Mouse (Mus musculus): ENCODE results near the gene Lnx1.

- no peak for TF ChIP-seq POLR2A (IDR thresholded peaks at IDR 0.05; ENCODE audit: borderline replicate concordance, insufficient read depth, low read length)
- peak; percentile 46; the same call in 1 of the 2 replicates for TF ChIP-seq CTCF (IDR thresholded peaks at IDR 0.05; ENCODE audit: borderline replicate concordance, insufficient read depth, low read depth, low read length)
Observed at GRCm38 (mm10) chr5:74618573-74619059, 84.1 kb downstream of the Lnx1 start.

Data from cerebellum, adult 2 months (tissue).